Mouse (Mus musculus) liver, embryonic 11.5 days (tissue): ENCODE measurements around the gene Appbp2. TPM values are rescaled to one million over a fixed set of nuclear protein-coding genes. Genes with fewer than 3 reads are reported as not detected.

Experiments
- ATAC-seq: fragments of 200-750 bp; cut with Nextera tagmentation; replicated peaks from 2 replicates; pipeline ENCODE4 v1.8.0; 2017; ENCODE audit warnings: moderate number of reproducible peaks, mild to moderate bottlenecking, moderate TSS enrichment, moderate library complexity; ENCODE audit not compliant: low FRiP score
- DNase-seq: peaks from one replicate; pipeline ENCODE4 v3.0.0-alpha.2; 2017; ENCODE audit warnings: low spot score
- H3K27ac ChIP-seq: fragments of 300-500 bp; sonication (generic); 2 replicates; pipeline ENCODE4 v1.5.1; 2014; ENCODE audit warnings: mild to moderate bottlenecking, low read depth, low read length, control low read depth
- H3K27me3 ChIP-seq: fragments of 300-500 bp; sonication (generic); replicated peaks from 2 replicates; pipeline ENCODE4 v1.6.1; 2014; ENCODE audit warnings: low read length, mixed read lengths; ENCODE audit not compliant: control insufficient read depth, insufficient read depth
- H3K36me3 ChIP-seq: fragments of 300-500 bp; sonication (generic); 2 replicates; pipeline ENCODE4 v1.6.1; 2014; ENCODE audit warnings: mild to moderate bottlenecking, low read length, moderate library complexity, mixed read lengths; ENCODE audit not compliant: control insufficient read depth, insufficient read depth
- H3K4me1 ChIP-seq: fragments of 300-500 bp; sonication (generic); replicated peaks from 2 replicates; pipeline ENCODE4 v1.6.1; 2014; ENCODE audit warnings: low read length, mixed read lengths; ENCODE audit not compliant: control insufficient read depth, insufficient read depth
- H3K4me2 ChIP-seq: fragments of 300-500 bp; sonication (generic); 2 replicates; pipeline ENCODE4 v1.6.1; 2014; ENCODE audit warnings: mild to moderate bottlenecking, control low read depth, moderate library complexity
- H3K4me3 ChIP-seq: fragments of 300-500 bp; sonication (generic); 2 replicates; pipeline ENCODE4 v1.5.1; 2014; ENCODE audit warnings: low read depth, low read length, control low read depth
- H3K9ac ChIP-seq: fragments of 300-500 bp; sonication (generic); 2 replicates; pipeline ENCODE4 v1.6.1; 2014; ENCODE audit warnings: low read depth, low read length, control low read depth
- H3K9me3 ChIP-seq: fragments of 300-500 bp; sonication (generic); 2 replicates; pipeline ENCODE4 v1.6.1; 2016; ENCODE audit warnings: low read length, inconsistent platforms, mixed read lengths; ENCODE audit not compliant: control insufficient read depth
- WGBS: fragments of 180-500 bp; shearing (Covaris S2); extraction: QIAGEN DNeasy Blood & Tissue Kit; methylation state at CpG from one replicate; pipeline ENCODE4 v1.1.7; 2014; 5-methylcytosine and 5-hydroxymethylcytosine counted together
- polyA plus RNA-seq: library from polyadenylated mRNA; unstranded; fragments of >200 nt; fragmentation: Nextera tagmentation; extraction: Ambion mirVana; gene quantifications from 2 replicates; pipeline ENCODE4 v1.2.1, GENCODE M21; 2014

Gene Appbp2
- polyA plus RNA-seq, 1 experiment from 2014 or later = 37.1 TPM

DNA sequence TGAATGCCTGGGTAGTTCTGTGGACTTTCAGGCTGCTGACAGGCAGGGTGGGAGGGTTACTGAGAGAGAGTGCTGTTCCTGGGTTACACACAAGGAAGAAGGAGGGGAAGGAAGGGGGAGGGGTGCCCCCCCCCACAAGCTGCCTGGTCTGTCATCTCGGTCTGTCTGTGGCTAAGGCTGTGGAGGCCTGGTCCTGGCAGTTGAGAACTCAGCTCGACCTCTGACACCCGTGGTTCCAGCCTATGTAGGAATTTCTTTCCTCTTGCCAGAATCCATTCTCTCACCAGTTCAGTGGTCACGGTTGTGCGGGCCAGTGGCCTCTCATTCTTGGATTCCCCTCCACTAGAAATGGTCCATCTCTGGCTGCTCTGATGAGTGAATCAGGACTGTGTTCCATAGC is 29.7 kb upstream of the Appbp2 start:
- Histone ChIP-seq H3K9ac (no peak overlapping the region), H3K9me3 (no peaks in the 10 kb centered on the region), H3K4me3 (no peak overlapping the region), H3K4me2 (no peak overlapping the region), H3K36me3 (no peaks in the 10 kb centered on the region), H3K27ac (no peak overlapping the region), H3K27me3 (no peaks in the 10 kb centered on the region), H3K4me1 (no peaks in the 10 kb centered on the region)
- DNase-seq (no peak), ATAC-seq (no peak)
- WGBS = 35% methylated on average over 5 of the region's 5 CpGs

DNA sequence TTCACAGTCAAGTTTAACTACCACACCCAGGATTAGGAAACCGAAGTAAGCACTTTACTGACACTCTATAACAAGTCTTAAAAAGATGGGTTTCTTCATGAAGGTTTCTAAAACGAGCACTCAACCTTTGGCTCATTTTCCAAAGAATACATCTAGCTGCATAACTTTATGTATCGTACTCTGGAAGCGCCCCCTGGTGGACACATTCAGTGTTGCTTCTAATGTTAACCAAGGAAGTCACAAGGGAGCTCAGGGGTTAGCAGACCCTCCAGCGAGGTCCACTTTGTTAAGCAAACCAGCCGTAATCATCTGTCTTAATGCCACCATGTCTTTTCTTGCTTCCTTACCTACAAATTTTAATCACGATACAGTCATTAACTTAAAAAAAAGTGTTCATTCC is 26.3 kb upstream of the Appbp2 start:
- H3K36me3 ChIP-seq = no peaks in the 10 kb centered on the region
- WGBS = 24% methylated on average over 7 of the region's 7 CpGs
- H3K4me3 ChIP-seq = no peak overlapping the region

DNA sequence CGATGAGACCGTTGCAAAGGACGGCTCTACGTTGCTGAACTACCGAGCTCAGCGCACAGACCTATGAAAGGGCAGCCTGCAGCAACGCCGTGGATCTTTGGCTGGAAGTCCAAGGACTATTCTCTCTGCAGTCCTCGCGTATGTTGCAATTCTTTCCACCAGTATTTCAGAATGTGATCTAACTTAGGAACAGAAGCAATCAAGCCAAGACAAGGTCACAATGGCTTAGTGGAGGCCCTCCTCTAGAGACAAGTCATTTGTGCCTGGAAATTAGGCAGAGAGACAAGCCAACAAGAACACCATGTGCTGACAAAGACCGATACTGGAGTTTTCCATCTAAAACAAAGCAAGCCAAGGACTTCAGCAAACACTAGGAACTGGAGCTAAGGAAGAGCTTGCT is 24.0 kb upstream of the Appbp2 start:
- H3K4me3 ChIP-seq = no peak overlapping the region
- no peak for ATAC-seq
- no peak for DNase-seq
- no peak overlapping the region for H3K9ac ChIP-seq
- H3K4me2 ChIP-seq = no peak overlapping the region
- no peaks in the 10 kb centered on the region for H3K36me3 ChIP-seq
- H3K4me1 ChIP-seq = peaks cover 13% of the 10 kb centered on the region
- H3K9me3 ChIP-seq = no peaks in the 10 kb centered on the region
- H3K27ac ChIP-seq = no peak overlapping the region
- 87% methylated on average over 11 of the region's 11 CpGs for WGBS
- H3K27me3 ChIP-seq = no peaks in the 10 kb centered on the region

More for the DNA sequence above, 26.3 kb upstream of the Appbp2 start:
- Histone ChIP-seq H3K27me3 (no peaks in the 10 kb centered on the region), H3K27ac (no peak overlapping the region), H3K9me3 (no peaks in the 10 kb centered on the region), H3K9ac (no peak overlapping the region), H3K4me1 (peaks cover 2% of the 10 kb centered on the region; the same call in 1 of the 2 replicates), H3K4me2 (no peak overlapping the region)
- ATAC-seq = no peak
- peak; percentile 63 for DNase-seq

DNA sequence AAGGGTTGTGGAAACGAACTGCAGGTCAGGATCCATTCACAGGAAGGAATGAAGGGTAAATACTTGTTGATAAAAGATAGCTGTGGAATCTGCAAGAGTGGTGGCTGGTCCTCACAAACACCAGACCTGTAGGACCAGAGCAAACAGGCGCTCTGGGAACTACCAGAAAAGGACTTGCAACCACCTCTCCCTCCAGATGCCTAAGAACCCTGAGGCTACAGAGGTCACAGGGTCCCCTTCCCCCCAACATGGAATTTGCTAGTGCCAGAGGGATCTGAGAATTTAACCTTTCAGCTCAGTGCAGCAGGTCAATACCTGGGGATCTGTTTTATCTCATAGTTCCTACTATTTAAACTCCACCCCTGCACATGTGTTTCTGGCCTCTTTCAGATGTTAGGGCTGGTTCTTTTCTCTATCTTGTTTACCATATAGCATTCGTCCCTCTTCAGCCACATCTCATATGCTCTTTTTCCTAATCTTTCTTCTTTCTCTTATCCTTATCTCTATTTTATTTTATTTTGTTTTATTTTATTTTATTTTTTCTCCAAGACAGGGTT is 20.6 kb upstream of the Appbp2 start:
- no peaks in the 10 kb centered on the region for H3K9me3 ChIP-seq
- H3K27me3 ChIP-seq = no peaks in the 10 kb centered on the region
- no peak overlapping the region for H3K4me3 ChIP-seq
- 30% methylated on average over 3 of the region's 3 CpGs for WGBS
- DNase-seq (no peak), ATAC-seq (peak; percentile 61; the same call in 1 of the 2 replicates)
- no peak overlapping the region for H3K9ac ChIP-seq
- no peaks in the 10 kb centered on the region for H3K36me3 ChIP-seq
- H3K27ac ChIP-seq = peak overlapping the region; percentile 43; the same call in 1 of the 2 replicates
- peak overlapping the region; percentile 6; the same call in 1 of the 2 replicates for H3K4me2 ChIP-seq
- H3K4me1 ChIP-seq = peaks cover 16% of the 10 kb centered on the region

DNA sequence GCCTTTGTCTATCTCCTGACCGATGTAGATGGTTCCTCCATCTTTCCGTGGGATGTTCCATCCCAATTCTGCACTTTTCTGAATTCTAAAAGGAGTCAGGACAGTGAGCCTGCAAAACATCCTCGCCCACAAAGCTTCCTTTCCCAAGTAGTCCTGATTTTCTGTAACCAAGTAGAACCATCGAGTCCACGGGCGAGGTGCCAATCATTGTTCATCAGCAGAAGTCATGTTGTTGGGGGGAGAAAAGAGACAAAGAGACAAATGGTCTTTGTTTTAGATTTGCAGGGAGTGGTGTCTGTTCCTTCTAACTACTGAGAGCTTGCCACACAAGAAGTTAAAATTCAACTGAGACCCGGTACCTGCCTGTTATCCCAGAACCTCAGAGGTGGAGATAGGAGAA is 18.7 kb upstream of the Appbp2 start:
- 83% methylated on average over 7 of the region's 7 CpGs for WGBS
- peaks cover 20% of the 10 kb centered on the region for H3K4me1 ChIP-seq
- H3K27me3 ChIP-seq = no peaks in the 10 kb centered on the region
- ATAC-seq (no peak), DNase-seq (no peak)
- H3K4me3 ChIP-seq = no peak overlapping the region
- no peaks in the 10 kb centered on the region for H3K36me3 ChIP-seq
- H3K27ac ChIP-seq = no peak overlapping the region; the same call in 1 of the 2 replicates
- H3K9me3 ChIP-seq = no peaks in the 10 kb centered on the region
- H3K4me2 ChIP-seq = no peak overlapping the region
- no peak overlapping the region for H3K9ac ChIP-seq

DNA sequence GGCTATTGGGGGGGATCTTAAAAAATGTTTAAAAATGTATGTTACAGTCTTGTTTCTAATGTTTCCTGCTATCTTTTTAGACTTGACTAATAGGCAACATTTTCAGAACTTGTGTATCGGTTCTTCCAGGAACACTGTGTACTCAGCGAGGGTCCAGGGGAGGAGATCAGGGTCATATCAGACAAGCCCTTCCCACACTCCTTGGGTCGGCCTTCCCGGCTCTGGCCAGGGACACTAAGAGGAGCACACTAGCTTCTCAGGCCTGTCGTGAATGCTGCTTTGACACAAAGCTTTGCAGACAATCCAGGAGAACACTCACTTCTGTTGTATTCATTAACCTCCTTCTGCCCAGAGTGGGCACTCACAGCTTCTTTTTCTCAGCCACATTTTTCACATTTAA is 18.1 kb upstream of the Appbp2 start:
- no peaks in the 10 kb centered on the region for H3K36me3 ChIP-seq
- WGBS = 76% methylated on average over 5 of the region's 5 CpGs
- no peak for DNase-seq
- H3K27me3 ChIP-seq = no peaks in the 10 kb centered on the region
- H3K4me2 ChIP-seq = no peak overlapping the region
- no peak overlapping the region for H3K4me3 ChIP-seq
- ATAC-seq = no peak
- H3K4me1 ChIP-seq = peaks cover 20% of the 10 kb centered on the region
- no peak overlapping the region for H3K9ac ChIP-seq
- H3K27ac ChIP-seq = no peak overlapping the region
- no peaks in the 10 kb centered on the region for H3K9me3 ChIP-seq

DNA sequence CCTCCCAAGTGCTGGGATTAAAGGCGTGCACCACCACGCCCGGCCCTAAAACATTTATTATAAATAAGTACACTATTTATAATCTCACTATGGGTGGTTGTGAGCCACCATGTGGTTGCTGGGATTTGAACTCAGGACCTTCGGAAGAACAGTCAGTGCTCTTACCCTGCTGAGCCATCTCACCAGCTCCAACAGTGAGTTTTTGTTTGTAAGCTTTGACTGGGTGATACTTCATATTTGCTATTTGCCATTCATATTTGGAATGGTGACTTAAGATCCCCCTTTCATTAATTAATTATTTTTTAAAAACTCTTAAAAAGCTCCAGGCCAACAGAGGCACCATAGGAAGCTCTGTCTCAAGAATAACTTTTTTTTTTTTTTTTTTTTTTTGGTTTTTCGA is 17.0 kb upstream of the Appbp2 start:
- ATAC-seq = no peak
- no peaks in the 10 kb centered on the region for H3K27me3 ChIP-seq
- 79% methylated on average over 5 of the region's 5 CpGs for WGBS

DNA sequence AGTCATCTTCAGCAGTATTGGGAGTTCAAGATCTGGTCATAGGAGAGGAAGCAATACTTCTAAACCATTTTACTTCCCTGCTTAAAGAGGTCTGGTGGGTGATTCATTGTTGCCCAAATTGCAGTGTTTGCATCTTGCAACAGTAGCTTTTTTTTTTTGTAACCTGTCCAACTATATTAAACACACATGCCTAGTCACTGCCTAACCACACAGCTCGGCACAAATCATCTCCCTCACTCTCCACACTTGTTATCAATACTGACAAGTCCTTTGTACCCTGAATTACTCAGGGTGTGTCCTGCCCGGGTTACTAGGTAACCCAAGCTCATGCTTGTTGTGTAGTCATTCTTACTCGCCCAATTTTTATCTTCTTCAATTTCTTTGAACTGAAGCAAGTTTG is 15.5 kb upstream of the Appbp2 start:
- DNase-seq = no peak
- Histone ChIP-seq H3K36me3 (no peaks in the 10 kb centered on the region), H3K4me3 (no peak overlapping the region), H3K4me1 (peaks cover 13% of the 10 kb centered on the region), H3K9me3 (no peaks in the 10 kb centered on the region), H3K4me2 (no peak overlapping the region), H3K27me3 (no peaks in the 10 kb centered on the region), H3K27ac (no peak overlapping the region), H3K9ac (no peak overlapping the region)
- 31% methylated on average over 3 of the region's 3 CpGs for WGBS
- peak; percentile 92 for ATAC-seq

More for the DNA sequence above, 17.0 kb upstream of the Appbp2 start:
- H3K4me2 ChIP-seq = no peak overlapping the region
- H3K9me3 ChIP-seq = no peaks in the 10 kb centered on the region
- H3K27ac ChIP-seq = no peak overlapping the region
- peaks cover 20% of the 10 kb centered on the region for H3K4me1 ChIP-seq
- H3K9ac ChIP-seq = no peak overlapping the region
- DNase-seq = no peak
- H3K4me3 ChIP-seq = no peak overlapping the region
- H3K36me3 ChIP-seq = no peaks in the 10 kb centered on the region

DNA sequence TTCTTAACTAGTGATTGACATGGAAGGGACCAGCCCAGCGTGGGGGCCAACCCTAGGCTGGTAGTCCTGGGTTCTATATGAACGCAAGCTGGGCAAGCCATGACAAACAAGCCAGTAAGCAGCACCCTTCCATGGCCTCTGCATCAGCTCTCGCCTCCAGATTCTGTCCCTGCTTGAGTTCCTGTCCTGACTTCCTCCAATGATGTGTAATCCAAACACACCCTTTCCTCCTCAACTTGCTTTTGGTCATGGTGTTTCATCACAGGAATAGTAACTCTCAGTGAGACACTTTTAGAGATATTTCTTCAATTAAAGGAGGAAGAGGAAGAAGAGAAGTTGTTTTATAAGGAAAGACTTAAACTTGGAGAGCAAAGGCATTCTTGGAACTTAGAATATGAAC is 14.4 kb upstream of the Appbp2 start:
- 80% methylated on average over 3 of the region's 3 CpGs for WGBS

More for the DNA sequence above, 14.4 kb upstream of the Appbp2 start:
- peaks cover 7% of the 10 kb centered on the region for H3K4me1 ChIP-seq
- H3K9me3 ChIP-seq = no peaks in the 10 kb centered on the region
- H3K27ac ChIP-seq = no peak overlapping the region
- H3K4me3 ChIP-seq = no peak overlapping the region
- no peaks in the 10 kb centered on the region for H3K36me3 ChIP-seq
- ATAC-seq (no peak), DNase-seq (no peak)
- no peaks in the 10 kb centered on the region for H3K27me3 ChIP-seq
- H3K9ac ChIP-seq = no peak overlapping the region
- no peak overlapping the region for H3K4me2 ChIP-seq
